Mouse (Mus musculus) testis, adult 2 months (tissue): ENCODE results near the gene 2310022A10Rik. TPM values are rescaled to one million over a fixed set of nuclear protein-coding genes. Genes with fewer than 3 reads are reported as not detected.
A peak's percentile ranks its signal among the peaks of the same experiment; 100 is the strongest.

Experiments
- H3K27ac ChIP-seq: fragments of 200-500 bp; 2 replicates; pipeline ENCODE4 v1.5.1; 2012; ENCODE audit warnings: low read depth, low read length; ENCODE audit not compliant: control insufficient read depth, insufficient read depth
- H3K27me3 ChIP-seq: fragments of 200-500 bp; 2 replicates; pipeline ENCODE4 v1.6.1; 2012; ENCODE audit warnings: mild to moderate bottlenecking, low read length, moderate library complexity; ENCODE audit not compliant: control insufficient read depth, insufficient read depth
- H3K36me3 ChIP-seq: fragments of 200-500 bp; 2 replicates; pipeline ENCODE4 v1.6.1; 2012; ENCODE audit warnings: mild to moderate bottlenecking, low read length; ENCODE audit not compliant: control insufficient read depth, insufficient read depth
- H3K4me1 ChIP-seq: fragments of 200-500 bp; 2 replicates; pipeline ENCODE4 v1.6.1; 2012; ENCODE audit warnings: low read length; ENCODE audit not compliant: control insufficient read depth, insufficient read depth
- H3K4me3 ChIP-seq: fragments of 200-500 bp; 2 replicates; pipeline ENCODE4 v1.5.1; 2012; ENCODE audit warnings: low read depth, mild to moderate bottlenecking, low read length, moderate library complexity, mixed read lengths; ENCODE audit not compliant: control insufficient read depth
- CTCF ChIP-seq: fragments of 200-500 bp; IDR thresholded peaks from 2 replicates; pipeline ENCODE4 v1.5.1; 2012; ENCODE audit warnings: low read depth, mild to moderate bottlenecking, inconsistent platforms, low read length, moderate library complexity; ENCODE audit not compliant: control insufficient read depth, insufficient read depth, insufficient replicate concordance
- POLR2A ChIP-seq: fragments of 200-500 bp; IDR thresholded peaks from 2 replicates; pipeline ENCODE4 v1.6.1; 2012; ENCODE audit warnings: low read depth, mild to moderate bottlenecking, inconsistent platforms, low read length, moderate library complexity; ENCODE audit not compliant: control insufficient read depth
- polyA plus RNA-seq: library from polyadenylated mRNA; depleted of rRNA; stranded (reverse); fragments of >200 nt; gene quantifications from 2 replicates; pipeline ENCODE4 v1.2.3, GENCODE M21; 2012

2310022A10Rik gene
- polyA plus RNA-seq, 1 experiment: 27.6 TPM

GRCm38 (mm10) chr7:27591266-27592216 lies 38.5 kb downstream of the 2310022A10Rik start, which contains the start of gene Akt2:
Gene Akt2, plus strand, starts transcription at chr7:27591552.
- peak within 1 kb of the TSS; percentile 93 for H3K4me3 ChIP-seq
- TF ChIP-seq CTCF: no peak
- peak; percentile 59; the same call in 1 of the 2 replicates for TF ChIP-seq POLR2A
- no peaks in the 10 kb centered on the region for H3K27me3 ChIP-seq
- peak within 1 kb of the TSS; percentile 99 for H3K27ac ChIP-seq
- H3K36me3 ChIP-seq: no peaks in the 10 kb centered on the region
- H3K4me1 ChIP-seq: peaks cover 5% of the 10 kb centered on the region

- Histone ChIP-seq H3K27me3 (no peaks in the 10 kb centered on the region), H3K27ac (peak overlapping the region; percentile 92), H3K36me3 (no peaks in the 10 kb centered on the region), H3K4me3 (peak overlapping the region; percentile 93), H3K4me1 (peaks cover 12% of the 10 kb centered on the region)
- no peak for TF ChIP-seq POLR2A
- TF ChIP-seq CTCF: no peak
These were observed 39.3 kb downstream of the 2310022A10Rik start for GRCm38 (mm10) chr7:27592217-27592929.

GRCm38 (mm10) chr7:27592934-27593645 lies 40.1 kb downstream of the 2310022A10Rik start:
- Histone ChIP-seq H3K4me1 (peaks cover 16% of the 10 kb centered on the region), H3K36me3 (no peaks in the 10 kb centered on the region), H3K27me3 (no peaks in the 10 kb centered on the region), H3K4me3 (peak overlapping the region; percentile 93), H3K27ac (peak overlapping the region; percentile 45; the same call in 1 of the 2 replicates)
- TF ChIP-seq POLR2A: no peak
- no peak for TF ChIP-seq CTCF

- Histone ChIP-seq H3K4me3 (no peak overlapping the region), H3K27me3 (no peaks in the 10 kb centered on the region), H3K36me3 (no peaks in the 10 kb centered on the region), H3K4me1 (peaks cover 18% of the 10 kb centered on the region), H3K27ac (peak overlapping the region; percentile 26; the same call in 1 of the 2 replicates)
- TF ChIP-seq POLR2A: no peak
- TF ChIP-seq CTCF: no peak
These were observed 43.8 kb downstream of the 2310022A10Rik start for GRCm38 (mm10) chr7:27596586-27597503.

GRCm38 (mm10) chr7:27598053-27598452 lies 45.0 kb downstream of the 2310022A10Rik start:
- no peak overlapping the region for H3K4me3 ChIP-seq
- no peak for TF ChIP-seq CTCF
- TF ChIP-seq POLR2A: no peak
- H3K36me3 ChIP-seq: no peaks in the 10 kb centered on the region
- H3K27me3 ChIP-seq: no peaks in the 10 kb centered on the region
- H3K4me1 ChIP-seq: peaks cover 18% of the 10 kb centered on the region
- no peak overlapping the region for H3K27ac ChIP-seq

GRCm38 (mm10) chr7:27601628-27602027 lies 48.6 kb downstream of the 2310022A10Rik start:
- no peaks in the 10 kb centered on the region for H3K27me3 ChIP-seq
- H3K36me3 ChIP-seq: no peaks in the 10 kb centered on the region
- peaks cover 21% of the 10 kb centered on the region for H3K4me1 ChIP-seq
- TF ChIP-seq POLR2A (no peak), CTCF (no peak)
- H3K4me3 ChIP-seq: no peak overlapping the region
- H3K27ac ChIP-seq: no peak overlapping the region
